Mouse (Mus musculus): ENCODE results near the gene Slx4ip. TPM values are rescaled to one million over a fixed set of nuclear protein-coding genes. Genes with fewer than 3 reads are reported as not detected.

Slx4ip gene
- polyA plus RNA-seq, 1 experiment from 2014 or later, result 9.7 TPM

Other genes with a start within 250 kb of the Slx4ip start
- gene Snap25, start 177.8 kb upstream of the Slx4ip start, polyA plus RNA-seq (2014; fragmentation: Nextera tagmentation; extraction: Ambion mirVana), result 18.0 and 18.8 TPM in 2 replicates
- 31.8 and 34.0 TPM in 2 replicates for gene AL731706.2, start 5.5 kb upstream of the Slx4ip start, polyA plus RNA-seq (2014; fragmentation: Nextera tagmentation; extraction: Ambion mirVana)
- 22.9 and 28.1 TPM in 2 replicates for gene AL731706.1, start 171 bp downstream of the Slx4ip start, polyA plus RNA-seq (2014; fragmentation: Nextera tagmentation; extraction: Ambion mirVana)
- 13.6 and 14.5 TPM in 2 replicates for gene Mkks, start 171 bp downstream of the Slx4ip start, polyA plus RNA-seq (2014; fragmentation: Nextera tagmentation; extraction: Ambion mirVana)
- gene Jag1, start 225.4 kb downstream of the Slx4ip start, polyA plus RNA-seq (2014; fragmentation: Nextera tagmentation; extraction: Ambion mirVana), result 19.6 and 20.6 TPM in 2 replicates